In the genomic region with DNA sequence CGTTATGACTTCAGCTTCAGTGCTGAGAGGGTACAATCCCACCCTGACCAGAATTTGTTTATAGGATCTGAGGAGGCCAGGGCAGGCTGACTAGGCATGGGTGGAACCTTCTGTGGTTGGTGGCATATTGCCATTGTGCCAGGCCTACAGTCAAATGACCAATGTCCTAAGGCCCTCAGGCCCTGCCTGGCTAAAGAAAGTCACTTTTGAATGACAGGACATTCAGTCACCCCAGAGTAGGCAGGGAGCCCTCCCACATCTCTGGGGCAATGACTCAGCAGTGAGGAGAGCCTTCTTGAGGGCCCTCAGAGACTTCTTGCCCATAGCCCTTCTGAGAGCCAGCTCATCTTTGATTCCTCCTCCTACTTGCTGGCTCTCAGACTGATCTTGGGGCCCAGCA, we compare ENCODE assay signal across 29 mouse cellular contexts.
A peak's percentile ranks its signal among the peaks of the same experiment; 100 is the strongest.
DNase-seq lines count a peak whose midpoint lies in the region; ATAC-seq lines count a peak whose summit lies in the region.
"Had no signal": no experiment of that assay in that cellular context is flagged by ENCODE, and none has a peak within 500 bp of the region (broad histone marks: within the 10 kb centered on the region; RNA-seq: fewer than 3 reads in every experiment).

No protein-coding gene starts in this region.

- no peaks in the 10 kb centered on the region for H3K36me3 ChIP-seq in midbrain, embryonic 14.5 days (ENCODE audit: control insufficient read depth, insufficient read depth, low read length)
- H3K36me3 ChIP-seq: forebrain, embryonic 12.5 days; heart, embryonic 12.5 days; heart, embryonic 15.5 days had no signal

- no peaks in the 10 kb centered on the region for H3K4me1 ChIP-seq in midbrain, embryonic 14.5 days (ENCODE audit: control insufficient read depth, insufficient read depth, low read length)
- H3K4me1 ChIP-seq: forebrain, embryonic 12.5 days; heart, embryonic 15.5 days had no signal

- H3K27ac ChIP-seq in midbrain, embryonic 14.5 days (replicated peaks; ENCODE audit: low read depth, low read length): no peak overlapping the region
- H3K27ac ChIP-seq: forebrain, embryonic 12.5 days; gastrocnemius, adult 2 months; heart, embryonic 15.5 days; hindbrain, embryonic 14.5 days; hindbrain, postnatal 0 days had no signal

- H3K4me2 ChIP-seq in midbrain, embryonic 14.5 days (ENCODE audit: low read length): no peak overlapping the region
- H3K4me2 ChIP-seq: forebrain, embryonic 12.5 days; heart, embryonic 12.5 days; heart, embryonic 15.5 days; hindbrain, embryonic 14.5 days had no signal

- no peak for ATAC-seq in midbrain, embryonic 14.5 days (ENCODE audit: low FRiP score, low TSS enrichment)
- ATAC-seq: CD4-positive, CD25-positive, alpha-beta regulatory T cell, adult 4 months; forebrain, embryonic 16.5 days; hindbrain, postnatal 0 days; inflammation-experienced regulatory T-cells, adult 6 months; intestine, embryonic 16.5 days; Patski had no signal

- peak; percentile 83 for DNase-seq in 3134 (ENCODE audit: extremely low read depth, insufficient read length, low spot score)
- DNase-seq in 416B (ENCODE audit: low read depth): peak; percentile 62
- DNase-seq in NIH3T3 (ENCODE audit: low read depth): peak; percentile 58
- DNase-seq in fibroblast of lung, adult 2 months (ENCODE audit: low read depth): peak; percentile 37
- DNase-seq in urinary bladder, postnatal 14 days (ENCODE audit: low spot score): no peak
- DNase-seq in midbrain, embryonic 14.5 days: no peak
- DNase-seq in spleen, postnatal 36 days (ENCODE audit: low spot score in 2 of 2): no peak
- DNase-seq: adrenal gland, adult 2 months; adrenal gland, postnatal 14 days; B cell, adult 2 months; cerebellum, adult 11-12 months; cerebellum, adult 8-10 months; cerebellum, postnatal 14 days; gastrocnemius, adult 2 months; gastrocnemius, postnatal 14 days; heart, adult 18-20 months; heart, postnatal 10 days; heart, postnatal 36 days; kidney, adult 18-20 months had no signal

- H3K27me3 ChIP-seq in midbrain, embryonic 14.5 days (ENCODE audit: control insufficient read depth, insufficient read depth, low read length): no peaks in the 10 kb centered on the region
- H3K27me3 ChIP-seq: forebrain, embryonic 12.5 days; heart, embryonic 12.5 days; heart, embryonic 15.5 days; Patski had no signal

- WGBS in midbrain, embryonic 14.5 days: 81% methylated on average over 1 of the region's 1 CpGs

- H3K9me3 ChIP-seq in midbrain, embryonic 14.5 days (ENCODE audit: control insufficient read depth, low read length): no peaks in the 10 kb centered on the region
- H3K9me3 ChIP-seq: heart, embryonic 15.5 days had no signal

- no peak overlapping the region for H3K4me3 ChIP-seq in midbrain, embryonic 14.5 days (replicated peaks; ENCODE audit: low read depth, low read length)
- H3K4me3 ChIP-seq: forebrain, embryonic 12.5 days; gastrocnemius, adult 2 months; heart, embryonic 12.5 days; heart, embryonic 15.5 days had no signal

- no peak overlapping the region for H3K9ac ChIP-seq in midbrain, embryonic 14.5 days (replicated peaks; ENCODE audit: low read length)
- H3K9ac ChIP-seq: forebrain, embryonic 12.5 days; heart, embryonic 12.5 days; heart, embryonic 15.5 days; hindbrain, embryonic 14.5 days had no signal

Comparison
In these comparisons a context has a peak if more than half of its experiments do, and no peak if none do; other contexts are left out.
1. DNase-seq: peak in 3134 (single experiment), 416B (single experiment), NIH3T3 (single experiment) and fibroblast of lung, adult 2 months (single experiment); none in urinary bladder, postnatal 14 days (single experiment), midbrain, embryonic 14.5 days (single experiment) and spleen, postnatal 36 days (0 of 2).